Mouse (Mus musculus): ENCODE measurements at regions not wholly inside any gene's neighbourhood (a gene's known extent, or its start where the extent isn't known, plus 50 kb on each side); places are given as distances from the start of the nearest gene placed in this dataset.

GRCm38 (mm10) chr8:87417466-87417865 lies 54.9 kb downstream of the Cbln1 start:
- DNase-seq (ENCODE audit: low spot score), result no peak

- no peak for DNase-seq (ENCODE audit: low spot score)
These were observed 57.3 kb downstream of the Cbln1 start for GRCm38 (mm10) chr8:87415051-87415630.

GRCm38 (mm10) chr8:87389016-87389415 lies 83.4 kb downstream of the Cbln1 start:
- no peak for DNase-seq (ENCODE audit: low spot score)

- DNase-seq (ENCODE audit: low spot score), result no peak
These were observed 88.7 kb downstream of the Cbln1 start for GRCm38 (mm10) chr8:87383527-87384206.

GRCm38 (mm10) chr8:87382311-87382710 lies 90.1 kb downstream of the Cbln1 start:
- no peak for DNase-seq (ENCODE audit: low spot score)

GRCm38 (mm10) chr8:87380791-87381190 lies 91.6 kb downstream of the Cbln1 start:
- DNase-seq (ENCODE audit: low spot score), result no peak

- no peak for DNase-seq (ENCODE audit: low spot score)
These were observed 93.1 kb downstream of the Cbln1 start for GRCm38 (mm10) chr8:87379296-87379695.

GRCm38 (mm10) chr8:87374044-87374443 lies 98.4 kb downstream of the Cbln1 start:
- no peak for DNase-seq (ENCODE audit: low spot score)

- DNase-seq (ENCODE audit: low spot score), result no peak
These were observed 98.9 kb downstream of the Cbln1 start for GRCm38 (mm10) chr8:87373535-87373934.

GRCm38 (mm10) chr8:87372061-87372460 lies 100.3 kb downstream of the Cbln1 start:
- DNase-seq (ENCODE audit: low spot score), result no peak

- no peak for DNase-seq (ENCODE audit: low spot score)
These were observed 102.2 kb downstream of the Cbln1 start for GRCm38 (mm10) chr8:87370194-87370593.

- DNase-seq (ENCODE audit: low spot score), result no peak
These were observed 121.9 kb downstream of the Cbln1 start for GRCm38 (mm10) chr8:87350471-87350870.

GRCm38 (mm10) chr8:87349781-87350181 lies 122.6 kb downstream of the Cbln1 start:
- DNase-seq (ENCODE audit: low spot score), result no peak

- DNase-seq (ENCODE audit: low spot score), result no peak
These were observed 143.0 kb downstream of the Cbln1 start for GRCm38 (mm10) chr8:87329371-87329770.

- no peak for DNase-seq (ENCODE audit: low spot score)
These were observed 157.8 kb downstream of the Cbln1 start for GRCm38 (mm10) chr8:87314570-87314969.

- DNase-seq (ENCODE audit: low spot score), result no peak
These were observed 161.1 kb downstream of the Cbln1 start for GRCm38 (mm10) chr8:87311282-87311681.

GRCm38 (mm10) chr8:87308311-87308710 lies 164.1 kb downstream of the Cbln1 start:
- DNase-seq (ENCODE audit: low spot score), result no peak

GRCm38 (mm10) chr8:87305001-87305400 lies 167.4 kb downstream of the Cbln1 start:
- no peak for DNase-seq (ENCODE audit: low spot score)

- no peak for DNase-seq (ENCODE audit: low spot score)
These were observed 168.9 kb downstream of the Cbln1 start for GRCm38 (mm10) chr8:87303522-87303921.

- no peak for DNase-seq (ENCODE audit: low spot score)
These were observed 174.6 kb downstream of the Cbln1 start for GRCm38 (mm10) chr8:87297761-87298160.

- DNase-seq (ENCODE audit: low spot score), result no peak
These were observed 175.1 kb downstream of the Cbln1 start for GRCm38 (mm10) chr8:87297331-87297730.

- DNase-seq (ENCODE audit: low spot score), result no peak
These were observed 186.3 kb downstream of the Cbln1 start for GRCm38 (mm10) chr8:87286059-87286458.

- no peak for DNase-seq (ENCODE audit: low spot score)
These were observed 188.1 kb downstream of the Cbln1 start for GRCm38 (mm10) chr8:87284356-87284755.

- DNase-seq (ENCODE audit: low spot score), result no peak
These were observed 189.9 kb downstream of the Cbln1 start for GRCm38 (mm10) chr8:87282511-87282910.
